Mouse (Mus musculus) Patski (cell line): Measurements from ENCODE around the gene 1700057G04Rik. TPM values are rescaled to one million over a fixed set of nuclear protein-coding genes. Genes with fewer than 3 reads are reported as not detected.
"Not testable (repeated sequence)": the region's sequence is repeated elsewhere in the genome, so short reads cannot be mapped to it uniquely, and the experiment has no call there.

Source experiments
- ATAC-seq: fragments of 100-300 bp; one replicate; pipeline ENCODE4 v1.8.0; 2021
- CTCF ChIA-PET: fragments of 350-600 bp; sonication (Branson Sonifier 250); formaldehyde crosslinking; loops from one replicate; lab custom pipeline; 2022; ENCODE audit warnings: inconsistent platforms; lab: Charles Lee
- POLR2A ChIA-PET: fragments of 350-600 bp; sonication (Branson Sonifier 250); formaldehyde crosslinking; loops from one replicate; lab custom pipeline; 2022; ENCODE audit warnings: antibody characterized with exemption, inconsistent platforms; lab: Charles Lee
- DNase-seq: peaks from one replicate; pipeline ENCODE4 v3.0.0-alpha.2; 2011; ENCODE audit warnings: low read depth, low spot score
- H3K27me3 ChIP-seq: fragments of 371-371 bp; one replicate; pipeline ENCODE4 v1.5.1; 2021
- CTCF ChIP-seq: fragments of 100-300 bp; IDR thresholded peaks from one replicate; pipeline ENCODE4 v1.5.1; 2021
- in situ Hi-C: fragments of 300-500 bp; cut with MboI; formaldehyde crosslinking; loops from 3 replicates; pipeline ENCODE4 v1.11.1; 2018; ENCODE audit warnings: low pct_unique_long_range_greater_than_20kb, mixed read lengths
- polyA plus RNA-seq: library from polyadenylated mRNA; unstranded; gene quantifications from one replicate; pipeline ENCODE4 v1.2.3, GENCODE M21; 2021

The 1700057G04Rik gene
- polyA plus RNA-seq, 1 experiment from 2014 or later: not detected

DNA sequence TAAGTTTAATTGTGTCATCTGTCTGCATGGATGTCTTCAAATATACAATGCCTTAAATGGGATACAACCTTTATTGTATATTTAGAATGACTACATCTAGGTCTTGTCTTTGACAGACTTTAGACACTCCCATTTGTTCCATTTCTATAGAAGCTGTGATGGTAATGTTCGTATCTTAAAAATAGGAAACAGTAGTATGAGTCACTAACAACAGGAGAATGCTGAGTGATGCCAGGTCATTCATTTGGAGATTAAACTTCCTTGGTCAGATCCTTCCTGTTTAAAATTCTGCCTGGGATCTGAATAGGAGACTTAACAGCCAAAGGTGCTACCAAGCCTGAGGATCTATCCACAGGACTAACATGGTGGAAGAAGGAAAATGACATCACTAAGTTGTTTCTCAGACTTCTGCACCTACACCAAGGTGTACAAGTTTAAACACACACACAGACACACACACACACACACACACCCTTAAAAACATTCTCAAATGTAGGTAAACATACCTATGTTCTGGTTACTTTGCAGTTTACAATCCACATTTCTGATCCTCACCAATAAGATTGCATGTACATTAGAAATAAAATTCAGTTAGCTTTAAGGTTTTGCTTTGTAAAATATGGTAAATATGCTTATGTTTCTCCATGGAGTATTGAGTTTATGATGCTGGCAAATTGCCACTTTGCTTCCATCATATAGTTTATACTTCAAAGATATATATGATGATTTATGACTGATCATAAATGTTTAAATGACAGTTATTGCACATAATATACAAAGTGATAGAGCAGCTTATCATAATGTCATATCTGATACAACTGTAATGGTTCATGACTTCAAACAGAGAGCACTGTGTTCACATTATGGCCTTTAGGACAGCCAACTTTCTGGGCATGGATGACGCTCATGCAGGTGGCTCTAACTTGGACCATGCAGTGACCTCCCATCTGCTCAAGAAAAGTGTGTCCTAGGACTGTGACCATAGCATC lies 15.3 kb upstream of the 1700057G04Rik start:
- ATAC-seq: no peak
- no peak for DNase-seq
- ChIA-PET CTCF (interaction anchor here (1.5 kb wide), 1 partner anchor 206 kb away, joined by 3 read pairs; no protein-coding TSS in a partner anchor), POLR2A (interaction anchor here (0.5 kb wide), 1 partner anchor 41 kb away, joined by 3 read pairs; no protein-coding TSS in a partner anchor)
- in situ Hi-C loops: no loop called here
- TF ChIP-seq CTCF: no peak
- no peaks in the 10 kb centered on the region for H3K27me3 ChIP-seq

GRCm38 (mm10) chr9:92298288-92298687 lies 10.9 kb upstream of the 1700057G04Rik start:
- CTCF ChIA-PET: interaction anchor here (0.9 to 2.0 kb wide), 3 partner anchors 10 to 26 kb away, joined by 3 to 9 read pairs (median 3); no protein-coding TSS in a partner anchor
- ATAC-seq (no peak), DNase-seq (no peak)
- no peak for TF ChIP-seq CTCF
- H3K27me3 ChIP-seq: no peaks in the 10 kb centered on the region
- POLR2A ChIA-PET: interaction anchor here (0.7 to 1.1 kb wide), 2 partner anchors 18 to 37 kb away, joined by 3 read pairs; no protein-coding TSS in a partner anchor
- in situ Hi-C loops: no loop called here

DNA sequence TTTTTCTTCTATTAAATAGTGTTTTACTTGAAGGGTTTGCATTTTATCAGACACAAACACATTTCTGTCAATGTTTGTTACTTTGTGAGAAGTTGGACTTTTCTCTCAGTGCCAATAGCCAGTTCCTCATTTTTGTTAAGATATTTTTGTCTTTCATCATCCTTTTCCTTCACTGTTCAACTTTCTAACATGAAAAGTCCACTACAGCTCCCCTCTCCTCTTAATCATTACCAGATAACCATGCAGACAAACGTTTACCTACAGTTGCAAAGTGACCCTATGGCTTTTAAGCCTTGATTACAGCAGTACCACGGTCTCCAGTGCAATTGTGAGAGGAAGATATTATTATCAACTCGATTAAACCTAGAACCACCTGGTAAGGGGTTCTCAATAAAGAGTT lies 8.0 kb upstream of the 1700057G04Rik start:
- TF ChIP-seq CTCF: no peak
- ATAC-seq: no peak
- in situ Hi-C loops: no loop called here
- no peaks in the 10 kb centered on the region for H3K27me3 ChIP-seq
- ChIA-PET POLR2A (no interaction called here), CTCF (interaction anchor here (1.1 kb wide), 1 partner anchor 50 kb away, joined by 3 read pairs; no protein-coding TSS in a partner anchor)
- DNase-seq: no peak

- ChIA-PET POLR2A (no interaction called here), CTCF (interaction anchor here (1.0 kb wide), 2 partner anchors 13 to 57 kb away, joined by 3 to 4 read pairs; no protein-coding TSS in a partner anchor)
- H3K27me3 ChIP-seq: no peaks in the 10 kb centered on the region
- in situ Hi-C loops: no loop called here
- DNase-seq: no peak
- peak; percentile 31 for ATAC-seq
- no peak for TF ChIP-seq CTCF
These were observed 4.1 kb upstream of the 1700057G04Rik start for GRCm38 (mm10) chr9:92305075-92305474.

GRCm38 (mm10) chr9:92305620-92306220 lies 3.5 kb upstream of the 1700057G04Rik start:
- DNase-seq (no peak), ATAC-seq (no peak)
- ChIA-PET CTCF (interaction anchor here (1.0 kb wide), 2 partner anchors 14 to 58 kb away, joined by 3 to 4 read pairs; no protein-coding TSS in a partner anchor), POLR2A (no interaction called here)
- no peaks in the 10 kb centered on the region for H3K27me3 ChIP-seq
- in situ Hi-C loops: no loop called here
- TF ChIP-seq CTCF: no peak

DNA sequence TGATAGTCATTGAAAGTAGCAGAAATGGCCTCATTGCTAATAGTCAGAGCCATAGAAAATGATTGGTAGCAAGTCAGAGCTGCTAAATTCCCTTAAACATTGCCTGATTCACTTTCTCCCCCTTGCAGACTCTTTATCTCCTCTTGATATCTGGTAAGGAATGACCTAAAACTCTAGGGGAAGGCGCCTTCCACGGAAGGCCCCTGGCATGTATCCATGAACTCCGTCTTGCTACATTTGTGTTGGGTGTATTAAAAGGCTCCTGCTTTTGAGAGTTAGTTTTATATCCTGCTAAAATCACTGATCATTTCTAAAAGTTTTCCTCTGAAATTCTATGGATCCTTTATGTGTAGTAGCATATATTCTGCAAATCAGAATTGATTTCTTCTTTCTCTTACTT lies 7.6 kb downstream of the 1700057G04Rik start:
- DNase-seq (no peak), ATAC-seq (no peak)
- no peaks in the 10 kb centered on the region for H3K27me3 ChIP-seq
- in situ Hi-C loops: no loop called here
- no peak for TF ChIP-seq CTCF
- CTCF ChIA-PET: no interaction called here
- POLR2A ChIA-PET: no interaction called here

GRCm38 (mm10) chr9:92325936-92326335 lies 16.8 kb downstream of the 1700057G04Rik start:
- H3K27me3 ChIP-seq, DNase-seq, POLR2A ChIA-PET, CTCF ChIA-PET, in situ Hi-C loops, ATAC-seq: not testable (repeated sequence)

- H3K27me3 ChIP-seq: no peaks in the 10 kb centered on the region
These were observed 17.6 kb downstream of the 1700057G04Rik start for GRCm38 (mm10) chr9:92326813-92327212.

DNA sequence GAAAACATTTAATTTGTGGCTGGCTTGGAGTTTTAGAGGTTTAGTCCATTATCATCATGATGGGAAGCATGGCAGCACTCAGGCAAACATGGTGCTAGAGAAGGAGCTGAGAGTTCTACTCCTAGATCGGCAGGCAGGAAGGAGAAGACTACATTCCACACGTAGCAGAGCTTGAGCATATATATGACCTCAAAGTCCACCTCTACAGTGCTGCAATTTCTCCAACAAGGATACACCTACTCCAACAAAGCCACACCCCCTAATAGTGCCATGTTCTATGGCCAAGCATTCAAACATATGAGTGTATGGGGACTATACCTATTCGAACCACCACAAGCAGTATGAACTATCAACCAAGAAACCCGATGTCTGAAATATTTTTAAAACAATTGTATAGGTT lies 22.2 kb downstream of the 1700057G04Rik start:
- DNase-seq (no peak), ATAC-seq (no peak)
- H3K27me3 ChIP-seq: no peaks in the 10 kb centered on the region
- in situ Hi-C loops: no loop called here
- ChIA-PET CTCF (no interaction called here), POLR2A (no interaction called here)
- TF ChIP-seq CTCF: no peak

More at GRCm38 (mm10) chr9:92326813-92327212, 17.6 kb downstream of the 1700057G04Rik start:
- ATAC-seq (no peak), DNase-seq (no peak)
- POLR2A ChIA-PET: no interaction called here
- in situ Hi-C loops: no loop called here
- TF ChIP-seq CTCF: no peak
- CTCF ChIA-PET: no interaction called here

DNA sequence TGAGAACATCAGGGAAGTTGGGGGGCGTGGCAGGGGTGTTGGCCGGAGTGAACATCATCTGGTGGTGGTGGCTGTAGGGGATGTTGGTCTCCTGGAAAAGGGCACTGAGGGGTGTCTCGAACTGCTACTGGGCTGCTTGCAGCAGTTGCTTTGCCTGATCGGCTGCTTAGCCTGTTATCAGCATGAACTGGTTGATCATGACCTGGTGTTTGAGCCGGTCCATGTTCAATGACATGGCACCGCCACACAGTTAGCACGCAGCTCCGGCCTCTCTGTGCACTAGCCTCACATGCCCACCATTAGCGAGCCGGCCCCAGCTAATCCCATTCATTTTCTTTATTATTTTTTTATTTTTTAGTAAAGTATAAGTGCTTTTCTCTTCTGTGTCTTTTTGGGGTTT lies 25.7 kb downstream of the 1700057G04Rik start:
- ChIA-PET POLR2A (interaction anchor here (0.6 kb wide), 1 partner anchor 41 kb away, joined by 3 read pairs; no protein-coding TSS in a partner anchor), CTCF (no interaction called here)
- no peak for DNase-seq
- no peak for TF ChIP-seq CTCF
- in situ Hi-C loops: no loop called here
- ATAC-seq: no peak
- no peaks in the 10 kb centered on the region for H3K27me3 ChIP-seq
